Mouse (Mus musculus): Measurements from ENCODE around the gene Gm3055. TPM values are rescaled to one million over a fixed set of nuclear protein-coding genes. Genes with fewer than 3 reads are reported as not detected.
"Not testable (repeated sequence)": the region's sequence is repeated elsewhere in the genome, so short reads cannot be mapped to it uniquely, and the experiment has no call there.

Gm3055 gene
- 4.4 and 5.5 TPM in 2 replicates for polyA plus RNA-seq (2015; fragmentation: Nextera tagmentation; extraction: Ambion mirVana)

DNA sequence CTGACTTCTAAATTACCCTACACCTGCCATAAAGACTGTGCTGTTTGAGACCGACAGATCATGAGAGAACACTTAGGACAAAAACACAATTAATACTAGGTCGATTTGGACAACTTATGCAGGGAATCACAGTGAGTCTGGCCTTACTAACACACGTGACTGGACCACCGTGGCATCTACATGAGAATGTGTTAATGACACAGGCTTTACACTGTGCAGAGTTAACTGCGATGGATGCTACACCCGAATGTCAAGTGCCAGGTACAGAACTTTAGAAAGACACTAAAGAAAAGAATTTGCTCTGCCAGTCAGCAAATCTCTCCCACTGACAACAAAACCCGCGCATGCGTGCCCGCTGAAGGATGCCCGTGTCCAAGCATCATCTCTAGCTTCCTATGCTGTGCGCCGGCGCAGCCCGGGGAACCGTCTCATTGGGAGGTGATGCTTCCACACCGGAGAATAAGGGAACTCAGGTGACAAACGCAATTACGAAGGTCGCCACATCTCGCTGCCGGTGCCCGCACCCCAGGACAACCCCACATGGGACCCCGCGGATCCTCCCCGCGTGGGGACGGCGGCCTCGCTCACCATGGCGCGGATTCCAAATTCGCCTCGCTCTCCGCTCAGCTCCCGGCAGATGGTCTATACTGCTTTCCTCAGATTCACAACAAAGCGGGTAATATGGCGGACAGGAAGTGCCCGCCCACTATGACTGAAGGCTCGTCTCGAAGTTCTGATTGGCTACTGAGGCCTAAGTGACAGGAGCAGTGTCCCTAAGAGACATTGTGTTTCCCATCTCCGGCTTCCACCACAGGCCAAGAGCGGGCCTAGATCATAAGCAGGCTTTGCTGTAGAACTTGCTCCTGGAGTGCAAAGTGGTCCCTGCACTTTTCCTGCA lies at the start of gene Gm3055:
Gm3055 (minus strand) TSS at position 656 of the 898 bp plus-strand sequence.
- DNase-seq (ENCODE audit: low spot score), result not testable (repeated sequence)

DNA sequence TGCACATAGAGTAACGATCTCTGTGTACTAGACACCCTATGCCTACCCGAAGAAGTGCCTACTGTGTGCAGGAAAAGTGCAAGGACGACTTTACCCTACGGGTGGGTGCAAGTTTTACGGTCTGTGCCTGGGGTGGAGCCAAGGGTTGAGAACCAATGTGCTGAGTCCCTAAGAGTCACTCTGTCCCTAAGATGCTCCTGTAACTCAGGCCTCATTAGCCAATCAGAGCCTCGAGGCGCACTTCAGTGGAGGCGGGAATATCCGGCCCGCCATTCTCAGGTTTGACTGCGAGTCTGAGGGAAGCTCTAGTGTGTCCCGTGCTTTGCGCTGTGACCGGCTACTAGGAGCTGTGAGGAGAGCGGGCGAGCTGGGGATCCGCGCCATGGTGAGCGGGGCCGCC lies 40.9 kb upstream of the Gm3055 start, which contains the start of gene Gm4767:
Gm4767 (plus strand) TSS at position 288 of the 400 bp plus-strand sequence.
- DNase-seq (ENCODE audit: low spot score), result not testable (repeated sequence)

- not testable (repeated sequence) for DNase-seq (ENCODE audit: low spot score)
Observed at GRCm38 (mm10) chr10:81771404-81771777, 430 bp upstream of the Gm3055 start.

DNA sequence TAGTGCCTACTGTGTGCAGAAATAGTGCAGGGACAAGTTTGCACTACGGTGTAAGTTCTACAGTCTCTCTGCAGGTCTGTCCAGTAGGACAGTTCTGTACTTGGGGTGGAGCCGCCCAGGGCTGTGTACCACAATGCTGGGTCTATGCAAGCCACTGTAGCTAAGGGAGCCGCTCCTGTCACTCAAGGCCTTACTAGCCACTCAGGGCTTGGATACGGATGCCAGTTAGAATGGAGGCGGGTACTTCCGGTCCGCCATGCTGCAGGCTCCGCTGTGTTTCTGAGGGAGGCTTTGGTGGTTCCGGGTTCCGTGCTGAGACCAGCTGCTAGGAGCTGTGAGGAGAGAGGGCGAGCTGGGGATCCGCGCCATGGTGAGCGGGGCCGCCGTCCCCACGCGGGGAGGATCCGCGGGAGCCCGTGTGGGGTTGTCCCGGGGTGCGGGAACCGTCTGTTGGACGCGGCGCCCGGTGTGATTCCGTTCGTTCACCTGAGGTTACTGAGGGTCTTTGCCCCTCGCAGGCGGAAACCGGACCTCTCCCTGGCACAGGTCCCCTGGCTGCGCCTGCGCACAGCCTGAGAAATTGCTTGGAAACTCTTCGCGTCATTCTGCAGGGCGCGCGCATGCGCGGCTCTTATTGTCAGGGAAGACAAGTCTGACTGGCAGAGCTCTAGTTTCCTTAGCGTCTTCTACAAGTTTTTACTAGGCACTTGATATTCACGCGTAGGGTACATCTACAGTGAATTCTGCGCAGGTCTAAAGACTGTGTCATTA lies 66.2 kb downstream of the Gm3055 start, which contains the start of gene Zfp433:
Zfp433 (plus strand) TSS at position 295 of the 771 bp plus-strand sequence.
- DNase-seq (ENCODE audit: low spot score), result not testable (repeated sequence)

Other genes starting within 250 kb of the Gm3055 start
- gene Gna15, start 246.9 kb downstream of the Gm3055 start, polyA plus RNA-seq (2015; fragmentation: Nextera tagmentation; extraction: Ambion mirVana), result 3.5 TPM in 2 replicates
- gene Gna11, start 226.0 kb downstream of the Gm3055 start, polyA plus RNA-seq (2015; fragmentation: Nextera tagmentation; extraction: Ambion mirVana), result 28.5 and 30.0 TPM in 2 replicates
- gene Aes, start 211.7 kb downstream of the Gm3055 start, polyA plus RNA-seq (2015; fragmentation: Nextera tagmentation; extraction: Ambion mirVana), result 683 and 740 TPM in 2 replicates
- gene Tle2, start 196.6 kb downstream of the Gm3055 start, polyA plus RNA-seq (2015; fragmentation: Nextera tagmentation; extraction: Ambion mirVana), result 2.4 and 2.9 TPM in 2 replicates
- 3.7 and 4.8 TPM in 2 replicates for gene Tle6, start 170.1 kb downstream of the Gm3055 start, polyA plus RNA-seq (2015; fragmentation: Nextera tagmentation; extraction: Ambion mirVana)
- 0.85 and 0.98 TPM in 2 replicates for gene BC025920, start 164.9 kb downstream of the Gm3055 start, polyA plus RNA-seq (2015; fragmentation: Nextera tagmentation; extraction: Ambion mirVana)
- 26.7 and 31.3 TPM in 2 replicates for gene Sirt6, start 143.4 kb downstream of the Gm3055 start, polyA plus RNA-seq (2015; fragmentation: Nextera tagmentation; extraction: Ambion mirVana)
- gene Ankrd24, start 142.6 kb downstream of the Gm3055 start, polyA plus RNA-seq (2015; fragmentation: Nextera tagmentation; extraction: Ambion mirVana), result 2.2 and 2.3 TPM in 2 replicates
- 4.4 and 5.6 TPM in 2 replicates for gene Gm10778, start 122.1 kb downstream of the Gm3055 start, polyA plus RNA-seq (2015; fragmentation: Nextera tagmentation; extraction: Ambion mirVana)
- gene Zfp433, start 66.3 kb downstream of the Gm3055 start, polyA plus RNA-seq (2015; fragmentation: Nextera tagmentation; extraction: Ambion mirVana), result 17.1 and 19.0 TPM in 2 replicates
- gene Gm4767, start 41.0 kb upstream of the Gm3055 start, polyA plus RNA-seq (2015; fragmentation: Nextera tagmentation; extraction: Ambion mirVana), result 2.9 and 3.0 TPM in 2 replicates
- 9.9 and 10.5 TPM in 2 replicates for gene Gm32687, start 92.8 kb upstream of the Gm3055 start, polyA plus RNA-seq (2015; fragmentation: Nextera tagmentation; extraction: Ambion mirVana)
- 1.6 and 2.1 TPM in 2 replicates for gene Zfp781, start 159.3 kb upstream of the Gm3055 start, polyA plus RNA-seq (2015; fragmentation: Nextera tagmentation; extraction: Ambion mirVana)